In genomic region chr4:119292771-119293573, GRCm38 (mm10) we compare ENCODE assay signal across 8 mouse cellular contexts. TPM values are rescaled to one million over a fixed set of nuclear protein-coding genes. Genes with fewer than 3 reads are reported as not detected.
DNase-seq lines count a peak whose midpoint lies in the region; ATAC-seq and TF ChIP-seq lines count a peak whose summit lies in the region.

No protein-coding gene starts in this region.

- peak overlapping the region; percentile 87 for H3K9ac ChIP-seq in heart, embryonic 14.5 days (ENCODE audit: low read length)
- peak overlapping the region; percentile 94 for H3K9ac ChIP-seq in kidney, postnatal 0 days (ENCODE audit: low read depth, low read length)
- H3K9ac ChIP-seq in liver, embryonic 15.5 days: peak overlapping the region; percentile 85

- peak overlapping the region; percentile 92 for H3K4me2 ChIP-seq in heart, embryonic 14.5 days (ENCODE audit: low read length)
- peak overlapping the region; percentile 92 for H3K4me2 ChIP-seq in kidney, postnatal 0 days (ENCODE audit: low read length)
- H3K4me2 ChIP-seq in liver, embryonic 15.5 days: peak overlapping the region; percentile 89

- H3K4me1 ChIP-seq in brown adipose tissue, adult 24 weeks (ENCODE audit: control insufficient read depth, insufficient read depth, insufficient read length, low read length): peaks cover 12% of the 10 kb centered on the region
- H3K4me1 ChIP-seq in forebrain, embryonic 10.5 days: peaks cover 36% of the 10 kb centered on the region
- H3K4me1 ChIP-seq in heart, embryonic 14.5 days (ENCODE audit: control insufficient read depth in 2 of 2, insufficient read depth in 2 of 2, low read length in 2 of 2): peaks cover 7 to 20% of the 10 kb centered on the region in 2 experiments
- H3K4me1 ChIP-seq in kidney, postnatal 0 days (replicated peaks; ENCODE audit: insufficient read depth, low read length): 0 out of 2 replicates have a peak, but pooled peaks cover 4% of the 10 kb centered on the region
- peaks cover 54% of the 10 kb centered on the region for H3K4me1 ChIP-seq in liver, embryonic 15.5 days (replicated peaks)

- peak overlapping the region; percentile 81 for H3K4me3 ChIP-seq in brown adipose tissue, adult 24 weeks (ENCODE audit: insufficient read depth, low read depth, low read length)
- peak overlapping the region; percentile 98 for H3K4me3 ChIP-seq in forebrain, embryonic 10.5 days
- peak overlapping the region; percentile 90 to 96 for H3K4me3 ChIP-seq in heart, embryonic 14.5 days (ENCODE audit: control insufficient read depth in 1 of 2, insufficient read depth in 1 of 2, low read depth in 1 of 2, low read length in 2 of 2)
- peak overlapping the region; percentile 99 for H3K4me3 ChIP-seq in kidney, postnatal 0 days (replicated peaks; ENCODE audit: low read depth, low read length)
- H3K4me3 ChIP-seq in liver, embryonic 15.5 days (replicated peaks): peak overlapping the region; percentile 87

- ATAC-seq in CD4-positive, CD25-positive, alpha-beta regulatory T cell, adult 4 months: peak; percentile 25
- no peak for ATAC-seq in heart, embryonic 14.5 days (ENCODE audit: insufficient number of reproducible peaks, insufficient read depth, low FRiP score, low read depth)
- no peak for ATAC-seq in kidney, postnatal 0 days (replicated peaks; ENCODE audit: low FRiP score, low read depth)
- ATAC-seq in liver, embryonic 15.5 days (ENCODE audit: insufficient read depth): no peak

- H3K27ac ChIP-seq in brown adipose tissue, adult 24 weeks (replicated peaks; ENCODE audit: low read depth, low read length): peak overlapping the region; percentile 55
- H3K27ac ChIP-seq in forebrain, embryonic 10.5 days: peak overlapping the region; percentile 98
- peak overlapping the region; percentile 54 to 91; a peak in 3 of 4 replicates for H3K27ac ChIP-seq in heart, embryonic 14.5 days (replicated peaks in 1 of 2; ENCODE audit: control insufficient read depth in 1 of 2, insufficient read depth in 1 of 2, low read depth in 2 of 2, low read length in 2 of 2)
- H3K27ac ChIP-seq in kidney, postnatal 0 days: peak overlapping the region; percentile 86
- H3K27ac ChIP-seq in liver, embryonic 15.5 days (replicated peaks): peak overlapping the region; percentile 83

- no peak for TF ChIP-seq CTCF in kidney, postnatal 0 days (IDR thresholded peaks at IDR 0.05; ENCODE audit: low read depth)

- H3K36me3 ChIP-seq in forebrain, embryonic 10.5 days (replicated peaks): peaks cover 48% of the 10 kb centered on the region
- peaks cover 23% of the 10 kb centered on the region for H3K36me3 ChIP-seq in heart, embryonic 14.5 days (ENCODE audit: control insufficient read depth, insufficient read depth, low read length)
- peaks cover 3% of the 10 kb centered on the region; the same call in 1 of the 2 replicates for H3K36me3 ChIP-seq in kidney, postnatal 0 days (ENCODE audit: insufficient read depth, low read length)
- H3K36me3 ChIP-seq in liver, embryonic 15.5 days (replicated peaks): peaks cover 31% of the 10 kb centered on the region

- WGBS in forebrain, embryonic 10.5 days: 5% methylated on average over 24 of the region's 24 CpGs
- WGBS in heart, embryonic 14.5 days: under 1% methylated on average over 24 of the region's 24 CpGs
- WGBS in kidney, postnatal 0 days: under 1% methylated on average over 24 of the region's 24 CpGs
- WGBS in liver, embryonic 15.5 days (ENCODE audit: insufficient replicate concordance): under 1% methylated on average over 24 of the region's 24 CpGs

- DNase-seq in forebrain, embryonic 10.5 days (ENCODE audit: extremely low spot score, low spot score): peak; percentile 40
- peak; percentile 73 for DNase-seq in kidney, postnatal 0 days (ENCODE audit: low spot score)
- DNase-seq in neural tube, embryonic 10.5 days (ENCODE audit: extremely low spot score, low spot score): peak; percentile 45
- peak; percentile 56 for DNase-seq in telencephalon, adult 2 months (ENCODE audit: low read depth, low spot score)

- H3K9me3 ChIP-seq in forebrain, embryonic 10.5 days: peaks cover 5% of the 10 kb centered on the region; the same call in 1 of the 2 replicates
- H3K9me3 ChIP-seq in heart, embryonic 14.5 days (ENCODE audit: control insufficient read depth, low read length): no peaks in the 10 kb centered on the region
- no peaks in the 10 kb centered on the region for H3K9me3 ChIP-seq in kidney, postnatal 0 days (replicated peaks; ENCODE audit: low read length)
- no peaks in the 10 kb centered on the region for H3K9me3 ChIP-seq in liver, embryonic 15.5 days (replicated peaks)

- no peaks in the 10 kb centered on the region for H3K27me3 ChIP-seq in forebrain, embryonic 10.5 days (ENCODE audit: poor library complexity, severe bottlenecking)
- no peaks in the 10 kb centered on the region for H3K27me3 ChIP-seq in heart, embryonic 14.5 days (ENCODE audit: control insufficient read depth, insufficient read depth, low read length)
- H3K27me3 ChIP-seq in kidney, postnatal 0 days (ENCODE audit: insufficient read depth, low read length): no peaks in the 10 kb centered on the region
- H3K27me3 ChIP-seq in liver, embryonic 15.5 days: no peaks in the 10 kb centered on the region

RNA-seq across cellular contexts. Expression of gene Ybx1, which starts 1.4 kb away (rescaled TPM):
- 100 to 1,000 TPM; 152 to 163 TPM for polyA plus RNA-seq in CD4-positive, CD25-positive, alpha-beta regulatory T cell, adult 4 months (2017; shearing (Covaris generic))
- 573 and 1,023 TPM in 2 replicates for polyA plus RNA-seq in brown adipose tissue, adult 24 weeks (2012; ENCODE audit: insufficient read depth, insufficient read length, missing spikeins)
- polyA plus RNA-seq in forebrain, embryonic 10.5 days (2016; fragmentation: Nextera tagmentation; extraction: Ambion mirVana): 929 and 1,023 TPM in 2 replicates
- 785 and 813 TPM in 2 replicates for polyA plus RNA-seq in heart, embryonic 14.5 days (2014; fragmentation: Nextera tagmentation; extraction: Ambion mirVana)
- polyA plus RNA-seq in kidney, postnatal 0 days (2015; fragmentation: Nextera tagmentation; extraction: Ambion mirVana): 606 and 676 TPM in 2 replicates
- polyA plus RNA-seq in liver, embryonic 15.5 days (2015; fragmentation: Nextera tagmentation; extraction: Ambion mirVana): 219 and 221 TPM in 2 replicates

RNA-seq across cellular contexts. Expression of gene Ppih, which starts 27.4 kb away (rescaled TPM):
- polyA plus RNA-seq in CD4-positive, CD25-positive, alpha-beta regulatory T cell, adult 4 months (2017; shearing (Covaris generic)): 10 to 100 TPM; 30.4 to 45.3 TPM
- 15.4 and 17.0 TPM in 2 replicates for polyA plus RNA-seq in brown adipose tissue, adult 24 weeks (2012; ENCODE audit: insufficient read depth, insufficient read length, missing spikeins)
- 156 and 159 TPM in 2 replicates for polyA plus RNA-seq in forebrain, embryonic 10.5 days (2016; fragmentation: Nextera tagmentation; extraction: Ambion mirVana)
- polyA plus RNA-seq in heart, embryonic 14.5 days (2014; fragmentation: Nextera tagmentation; extraction: Ambion mirVana): 45.2 and 52.6 TPM in 2 replicates
- 74.6 and 75.7 TPM in 2 replicates for polyA plus RNA-seq in kidney, postnatal 0 days (2015; fragmentation: Nextera tagmentation; extraction: Ambion mirVana)
- 44.8 and 53.9 TPM in 2 replicates for polyA plus RNA-seq in liver, embryonic 15.5 days (2015; fragmentation: Nextera tagmentation; extraction: Ambion mirVana)

RNA-seq across cellular contexts. Expression of gene Cldn19, which starts 37.8 kb away (rescaled TPM):
- polyA plus RNA-seq in CD4-positive, CD25-positive, alpha-beta regulatory T cell, adult 4 months (2017; shearing (Covaris generic)): not detected
- polyA plus RNA-seq in brown adipose tissue, adult 24 weeks (2012; ENCODE audit: insufficient read depth, insufficient read length, missing spikeins): 0.46 TPM in 1 of 2 replicates, not detected in the other
- polyA plus RNA-seq in forebrain, embryonic 10.5 days (2016; fragmentation: Nextera tagmentation; extraction: Ambion mirVana): 0.16 TPM in 1 of 2 replicates, not detected in the other
- polyA plus RNA-seq in heart, embryonic 14.5 days (2014; fragmentation: Nextera tagmentation; extraction: Ambion mirVana): not detected in 2 replicates
- polyA plus RNA-seq in kidney, postnatal 0 days (2015; fragmentation: Nextera tagmentation; extraction: Ambion mirVana): 70.2 and 72.5 TPM in 2 replicates
- polyA plus RNA-seq in liver, embryonic 15.5 days (2015; fragmentation: Nextera tagmentation; extraction: Ambion mirVana): not detected in 2 replicates

Comparison
In these comparisons a context has a peak if more than half of its experiments do, and no peak if none do; other contexts are left out.
1. RNA of gene Cldn19, which starts 37.8 kb away (polyA plus RNA-seq): 70.2 to 72.5 TPM in kidney, postnatal 0 days; 0.16 TPM in forebrain, embryonic 10.5 days, 0.46 TPM in brown adipose tissue, adult 24 weeks, not detected in CD4-positive, CD25-positive, alpha-beta regulatory T cell, adult 4 months, not detected in heart, embryonic 14.5 days and not detected in liver, embryonic 15.5 days; every median in the first group is over 10 times any median in the second.
2. Peak in every context shown above with its lines, with median percentiles within 50 percentile points of each other: H3K27ac ChIP-seq, H3K4me3 ChIP-seq, DNase-seq, H3K4me2 ChIP-seq and H3K9ac ChIP-seq.